Mouse (Mus musculus) kidney, embryonic 15.5 days (tissue): ENCODE measurements at regions not wholly inside any gene's neighbourhood (a gene's known extent, or its start where the extent isn't known, plus 50 kb on each side); places are given as distances from the start of the nearest gene placed in this dataset.

ENCODE experiments used
- ATAC-seq: fragments of 200-750 bp; cut with Nextera tagmentation; replicated peaks from 2 replicates; pipeline ENCODE4 v1.8.0; 2017; ENCODE audit warnings: moderate TSS enrichment; ENCODE audit not compliant: low FRiP score
- H3K27ac ChIP-seq: fragments of 300-500 bp; sonication (generic); 2 replicates; pipeline ENCODE4 v1.5.1; 2015; ENCODE audit warnings: mild to moderate bottlenecking, inconsistent platforms
- H3K27me3 ChIP-seq: fragments of 300-500 bp; sonication (generic); 2 replicates; pipeline ENCODE4 v1.6.1; 2015; ENCODE audit warnings: inconsistent platforms
- H3K36me3 ChIP-seq: fragments of 300-500 bp; sonication (generic); 2 replicates; pipeline ENCODE4 v1.6.1; 2015; ENCODE audit warnings: inconsistent platforms
- H3K4me1 ChIP-seq: fragments of 300-500 bp; sonication (generic); 2 replicates; pipeline ENCODE4 v1.6.1; 2015; ENCODE audit warnings: inconsistent platforms
- H3K4me2 ChIP-seq: fragments of 300-500 bp; sonication (generic); 2 replicates; pipeline ENCODE4 v1.6.1; 2015; ENCODE audit warnings: moderate library complexity, mild to moderate bottlenecking, inconsistent platforms
- H3K4me3 ChIP-seq: fragments of 300-500 bp; sonication (generic); replicated peaks from 2 replicates; pipeline ENCODE4 v1.5.1; 2015; ENCODE audit warnings: mild to moderate bottlenecking, inconsistent platforms
- H3K9ac ChIP-seq: fragments of 300-500 bp; sonication (generic); 2 replicates; pipeline ENCODE4 v1.6.1; 2015; ENCODE audit warnings: mild to moderate bottlenecking, inconsistent platforms
- H3K9me3 ChIP-seq: fragments of 300-500 bp; sonication (generic); replicated peaks from 2 replicates; pipeline ENCODE4 v1.6.1; 2016; ENCODE audit warnings: inconsistent platforms
- WGBS: fragments of 180-500 bp; shearing (Covaris S2); methylation state at CpG from one replicate; pipeline ENCODE4 v1.1.7; 2015; ENCODE audit warnings: mixed read lengths; 5-methylcytosine and 5-hydroxymethylcytosine counted together

GRCm38 (mm10) chr9:61233251-61233650 lies 138.9 kb upstream of the Tle3 start:
- no peak overlapping the region for H3K9ac ChIP-seq
- H3K9me3 ChIP-seq = no peaks in the 10 kb centered on the region
- H3K27me3 ChIP-seq = peaks cover 36% of the 10 kb centered on the region
- 75% methylated on average over 2 of the region's 2 CpGs for WGBS
- H3K4me2 ChIP-seq = no peak overlapping the region
- ATAC-seq = no peak
- H3K27ac ChIP-seq = no peak overlapping the region
- H3K4me3 ChIP-seq = no peak overlapping the region
- peaks cover 19% of the 10 kb centered on the region for H3K4me1 ChIP-seq
- no peaks in the 10 kb centered on the region for H3K36me3 ChIP-seq

DNA sequence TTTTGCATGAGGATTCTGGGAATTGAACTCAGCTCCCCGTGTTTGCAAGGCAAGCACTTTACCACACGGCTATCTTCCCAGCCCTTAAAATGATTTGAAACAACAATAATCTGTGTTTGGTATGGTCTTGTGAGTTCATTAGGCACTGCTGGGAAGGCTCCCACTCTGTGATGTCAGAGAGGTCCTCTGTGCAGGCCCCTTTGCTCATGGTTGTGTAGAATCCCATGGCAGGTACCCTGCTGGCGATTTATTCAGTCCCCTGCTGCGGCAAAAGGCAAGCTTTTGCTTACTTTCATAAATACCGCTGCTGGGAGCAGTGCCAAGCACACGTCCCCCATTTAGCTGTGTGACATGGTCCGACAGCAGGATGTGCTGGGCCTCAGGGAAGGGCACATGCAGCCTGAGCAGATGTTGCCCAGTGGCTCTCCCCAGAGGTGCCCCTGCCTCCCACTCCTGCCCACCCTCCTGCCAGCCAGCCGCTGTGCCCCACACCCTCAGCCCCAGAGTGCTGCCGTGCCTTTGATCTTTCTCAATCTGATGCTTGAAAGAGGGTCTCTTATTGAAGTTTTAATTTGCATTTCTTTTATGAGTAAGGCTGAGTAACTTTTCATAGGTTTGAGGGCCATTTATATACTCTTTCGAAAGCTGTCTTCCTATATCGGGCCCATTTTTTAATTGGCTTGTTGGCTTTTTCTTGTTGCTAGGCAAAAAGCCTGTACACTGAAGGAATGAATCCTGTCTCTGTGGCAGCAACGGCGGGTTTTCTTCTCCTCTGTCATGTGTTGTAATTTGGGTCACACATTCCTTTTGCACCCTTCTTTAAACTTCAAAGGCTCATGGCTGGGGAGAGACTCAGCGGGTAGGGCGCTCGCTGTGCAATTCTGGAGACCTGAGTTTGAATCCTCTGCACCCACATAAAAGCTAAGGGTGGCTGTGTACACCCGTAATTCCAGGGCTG lies 136.2 kb upstream of the Tle3 start:
- H3K27me3 ChIP-seq = peaks cover 52% of the 10 kb centered on the region
- H3K4me2 ChIP-seq = no peak overlapping the region
- 41% methylated on average over 17 of the region's 17 CpGs for whole genome bisulfite sequencing
- no peak overlapping the region for H3K9ac ChIP-seq
- ATAC-seq = no peak
- H3K9me3 ChIP-seq = no peaks in the 10 kb centered on the region
- 0 out of 2 replicates have a peak overlapping the region, but pooled peaks have one; percentile 5 for H3K27ac ChIP-seq
- H3K4me3 ChIP-seq = no peak overlapping the region
- H3K4me1 ChIP-seq = peaks cover 14% of the 10 kb centered on the region
- H3K36me3 ChIP-seq = no peaks in the 10 kb centered on the region

DNA sequence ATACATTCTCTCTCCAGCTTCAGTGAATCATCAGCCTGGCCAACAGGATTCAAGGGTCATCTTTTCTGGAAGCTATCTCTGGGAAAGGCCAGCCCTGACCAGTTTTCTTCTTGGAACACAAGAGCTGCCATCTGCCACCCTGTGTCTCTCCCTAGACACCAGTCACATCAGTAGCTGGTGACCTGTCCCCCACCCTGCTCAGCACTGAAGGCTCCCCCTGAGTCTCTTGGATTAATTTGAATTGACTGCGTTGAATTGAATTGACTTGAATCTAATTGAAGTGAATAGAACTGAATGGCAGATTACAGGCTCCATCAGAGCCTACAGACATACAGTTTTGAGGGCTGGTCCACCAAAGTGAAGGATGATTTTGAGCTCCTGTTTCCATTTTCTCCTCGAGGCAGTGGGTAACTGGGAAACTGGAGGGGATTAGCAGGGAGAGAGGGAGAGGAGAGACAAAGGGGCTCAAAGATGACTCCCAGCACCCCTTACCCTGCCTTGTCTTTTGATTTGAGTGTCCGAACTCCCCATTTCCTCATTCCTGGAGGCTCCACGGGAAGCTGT lies 133.4 kb upstream of the Tle3 start:
- Histone ChIP-seq H3K4me3 (no peak overlapping the region), H3K27me3 (peaks cover 38% of the 10 kb centered on the region), H3K4me2 (no peak overlapping the region), H3K36me3 (no peaks in the 10 kb centered on the region), H3K27ac (no peak overlapping the region), H3K9me3 (no peaks in the 10 kb centered on the region), H3K4me1 (peaks cover 19% of the 10 kb centered on the region), H3K9ac (no peak overlapping the region)
- WGBS = 70% methylated on average over 4 of the region's 4 CpGs
- no peak for ATAC-seq

- H3K9me3 ChIP-seq = no peaks in the 10 kb centered on the region
- no peaks in the 10 kb centered on the region for H3K36me3 ChIP-seq
- H3K4me3 ChIP-seq = no peak overlapping the region
- WGBS = 66% methylated on average over 4 of the region's 4 CpGs
- H3K9ac ChIP-seq = no peak overlapping the region
- ATAC-seq = no peak
- H3K27ac ChIP-seq = no peak overlapping the region
- peaks cover 19% of the 10 kb centered on the region for H3K4me1 ChIP-seq
- H3K27me3 ChIP-seq = peaks cover 42% of the 10 kb centered on the region
- H3K4me2 ChIP-seq = no peak overlapping the region
These were observed 132.8 kb upstream of the Tle3 start for GRCm38 (mm10) chr9:61239328-61239727.

DNA sequence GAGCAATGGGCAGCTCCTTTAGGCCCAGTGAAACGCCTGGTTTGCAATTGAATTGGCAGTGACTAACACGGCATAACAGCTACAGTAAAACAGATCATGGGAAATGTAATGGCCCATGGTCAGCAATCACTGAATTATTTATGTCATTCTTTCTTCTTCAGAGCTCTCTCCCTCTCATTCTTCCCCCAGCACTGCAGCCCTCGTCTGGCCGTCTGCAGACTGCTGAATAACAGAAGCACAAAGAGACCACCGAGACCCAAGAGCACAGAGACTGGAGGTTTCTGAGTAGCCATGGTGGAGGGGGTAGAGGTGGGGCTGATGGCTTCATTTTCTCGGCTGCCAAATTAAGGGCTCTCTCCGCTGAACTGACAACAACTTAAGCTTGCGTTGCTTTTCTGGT lies 130.7 kb upstream of the Tle3 start:
- Histone ChIP-seq H3K4me2 (no peak overlapping the region), H3K9ac (no peak overlapping the region), H3K4me3 (no peak overlapping the region), H3K9me3 (0 out of 2 replicates have a peak, but pooled peaks cover 4% of the 10 kb centered on the region), H3K4me1 (peaks cover 11% of the 10 kb centered on the region), H3K36me3 (no peaks in the 10 kb centered on the region), H3K27me3 (peaks cover 38% of the 10 kb centered on the region), H3K27ac (no peak overlapping the region)
- ATAC-seq = no peak
- WGBS = 24% methylated on average over 8 of the region's 8 CpGs

DNA sequence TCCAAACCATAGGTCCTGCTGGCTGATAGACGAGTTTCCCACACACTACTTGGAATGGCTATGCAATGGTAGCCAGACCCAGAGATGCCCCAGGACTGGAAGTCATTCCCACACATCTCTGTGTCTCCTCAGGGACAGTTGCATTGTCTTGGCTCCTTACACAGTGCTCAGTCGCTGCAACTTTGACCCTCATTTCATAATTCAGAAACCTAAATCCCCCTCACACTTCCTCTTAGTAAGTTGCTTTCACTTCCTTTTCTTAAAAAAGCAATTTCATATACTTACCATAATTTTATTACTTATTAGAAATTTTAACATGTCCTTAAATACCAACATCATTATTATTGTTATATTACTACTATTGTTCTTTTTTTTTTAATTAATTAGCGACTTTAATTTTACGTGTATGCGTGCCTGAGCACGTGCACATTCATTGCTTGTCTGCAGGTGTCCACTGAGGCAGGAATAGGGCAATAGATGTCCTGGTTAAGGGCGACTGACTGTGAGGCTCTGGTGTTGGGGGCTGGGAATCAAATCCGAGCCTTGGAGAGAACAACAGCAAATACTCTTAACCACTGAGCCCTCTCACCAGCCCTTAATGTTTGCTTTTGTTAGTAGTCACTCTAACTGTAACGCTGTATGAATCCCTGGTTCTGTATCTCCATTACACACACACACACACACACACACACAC lies 129.9 kb upstream of the Tle3 start:
- no peak overlapping the region for H3K9ac ChIP-seq
- 0 out of 2 replicates have a peak, but pooled peaks cover 4% of the 10 kb centered on the region for H3K9me3 ChIP-seq
- no peaks in the 10 kb centered on the region for H3K36me3 ChIP-seq
- no peak overlapping the region for H3K4me3 ChIP-seq
- H3K4me1 ChIP-seq = peaks cover 6% of the 10 kb centered on the region; the same call in 1 of the 2 replicates
- no peak overlapping the region for H3K27ac ChIP-seq
- no peak for ATAC-seq
- 75% methylated on average over 9 of the region's 9 CpGs for WGBS
- no peak overlapping the region for H3K4me2 ChIP-seq
- peaks cover 30% of the 10 kb centered on the region for H3K27me3 ChIP-seq

DNA sequence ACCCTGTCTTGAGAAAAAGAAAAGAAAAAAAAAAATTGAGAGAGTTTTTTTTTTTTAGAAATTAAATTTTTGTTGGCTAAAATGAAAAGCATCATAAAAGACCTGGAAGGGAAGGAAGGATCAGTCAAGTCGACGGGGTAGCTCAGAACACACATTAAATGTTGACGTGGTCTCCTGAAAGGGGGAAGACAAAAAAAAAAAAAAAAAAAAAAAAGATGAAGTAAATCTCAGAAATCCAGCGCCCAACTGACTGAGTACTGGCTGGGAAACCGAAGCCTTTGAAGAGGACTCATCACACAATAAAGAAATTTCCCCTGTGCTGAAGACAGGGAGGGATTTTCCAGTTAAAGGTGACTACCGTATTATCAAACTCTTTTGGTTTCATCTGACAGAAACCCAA lies 128.9 kb upstream of the Tle3 start:
- H3K36me3 ChIP-seq = no peaks in the 10 kb centered on the region
- H3K9ac ChIP-seq = no peak overlapping the region
- no peak for ATAC-seq
- H3K27me3 ChIP-seq = peaks cover 21% of the 10 kb centered on the region
- no peak overlapping the region for H3K4me3 ChIP-seq
- peaks cover 6% of the 10 kb centered on the region; the same call in 1 of the 2 replicates for H3K4me1 ChIP-seq
- no peak overlapping the region for H3K27ac ChIP-seq
- H3K4me2 ChIP-seq = no peak overlapping the region
- 0 out of 2 replicates have a peak, but pooled peaks cover 4% of the 10 kb centered on the region for H3K9me3 ChIP-seq
- 68% methylated on average over 6 of the region's 6 CpGs for WGBS

- Histone ChIP-seq H3K27me3 (peaks cover 15% of the 10 kb centered on the region), H3K4me2 (no peak overlapping the region), H3K9me3 (0 out of 2 replicates have a peak, but pooled peaks cover 4% of the 10 kb centered on the region), H3K27ac (no peak overlapping the region), H3K36me3 (no peaks in the 10 kb centered on the region), H3K9ac (no peak overlapping the region), H3K4me1 (peaks cover 3% of the 10 kb centered on the region; the same call in 1 of the 2 replicates), H3K4me3 (no peak overlapping the region)
- no peak for ATAC-seq
- WGBS = 49% methylated on average over 5 of the region's 5 CpGs
These were observed 122.3 kb upstream of the Tle3 start for GRCm38 (mm10) chr9:61249691-61250425.

- Histone ChIP-seq H3K9ac (no peak overlapping the region), H3K4me1 (peaks cover 3% of the 10 kb centered on the region; the same call in 1 of the 2 replicates), H3K36me3 (no peaks in the 10 kb centered on the region), H3K4me3 (no peak overlapping the region), H3K9me3 (no peaks in the 10 kb centered on the region), H3K27ac (no peak overlapping the region), H3K4me2 (no peak overlapping the region), H3K27me3 (peaks cover 24% of the 10 kb centered on the region)
- no peak for ATAC-seq
- 49% methylated on average over 6 of the region's 6 CpGs for whole genome bisulfite sequencing
These were observed 120.6 kb upstream of the Tle3 start for GRCm38 (mm10) chr9:61251606-61252005.

DNA sequence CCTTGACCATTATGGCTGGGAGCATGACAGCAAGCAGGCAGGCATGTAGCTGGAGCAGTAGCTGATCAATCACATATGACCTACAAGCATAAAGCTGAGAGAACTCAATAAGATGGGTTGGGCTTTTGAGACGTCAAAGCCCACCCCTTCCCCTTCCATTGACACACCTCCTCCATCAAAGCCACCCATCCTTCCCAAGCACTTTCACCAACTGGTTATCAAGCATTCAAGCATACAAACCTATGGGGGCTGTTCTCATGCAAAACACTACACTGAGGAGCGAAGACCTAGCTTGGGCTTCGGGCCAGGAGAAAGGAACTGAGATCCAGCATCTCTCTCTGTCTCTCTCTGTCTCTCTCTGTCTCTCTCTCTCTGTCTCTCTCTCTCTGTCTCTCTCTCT lies 118.4 kb upstream of the Tle3 start:
- H3K36me3 ChIP-seq = no peaks in the 10 kb centered on the region
- no peak for ATAC-seq
- H3K9me3 ChIP-seq = no peaks in the 10 kb centered on the region
- no peak overlapping the region for H3K27ac ChIP-seq
- no peak overlapping the region for H3K4me3 ChIP-seq
- no peak overlapping the region for H3K9ac ChIP-seq
- H3K4me2 ChIP-seq = no peak overlapping the region
- WGBS = 65% methylated on average over 3 of the region's 3 CpGs
- peaks cover 21% of the 10 kb centered on the region for H3K27me3 ChIP-seq
- H3K4me1 ChIP-seq = peaks cover 3% of the 10 kb centered on the region; the same call in 1 of the 2 replicates

- H3K4me3 ChIP-seq = no peak overlapping the region
- no peak overlapping the region for H3K9ac ChIP-seq
- H3K27ac ChIP-seq = no peak overlapping the region
- H3K27me3 ChIP-seq = peaks cover 27% of the 10 kb centered on the region
- 48% methylated on average over 4 of the region's 4 CpGs for WGBS
- H3K36me3 ChIP-seq = no peaks in the 10 kb centered on the region
- no peaks in the 10 kb centered on the region for H3K9me3 ChIP-seq
- peaks cover 34% of the 10 kb centered on the region for H3K4me1 ChIP-seq
- ATAC-seq = no peak
- no peak overlapping the region for H3K4me2 ChIP-seq
These were observed 114.7 kb upstream of the Tle3 start for GRCm38 (mm10) chr9:61257488-61257887.
